Mouse (Mus musculus) adrenal gland, postnatal 25 days (tissue): ENCODE data around the gene Arfgap3. TPM values are rescaled to one million over a fixed set of nuclear protein-coding genes. Genes with fewer than 3 reads are reported as not detected.
"Not testable (repeated sequence)": the region's sequence is repeated elsewhere in the genome, so short reads cannot be mapped to it uniquely, and the experiment has no call there.

Source experiments
- DNase-seq: peaks from one replicate; pipeline ENCODE4 v3.0.0; 2021; ENCODE audit warnings: mixed read lengths
- long read RNA-seq: library from polyadenylated mRNA; stranded (forward); transcript quantifications from one replicate; pipeline ENCODE4 v2.0.0, GENCODE M21; 2021
- total RNA-seq: library from RNA; stranded (reverse); gene quantifications from 2 replicates; pipeline ENCODE4 v1.2.3, GENCODE M21; 2021

Gene Arfgap3
- 25.0 and 29.6 TPM in 2 replicates for total RNA-seq
- long read RNA-seq, transcript Arfgap3-201 (16 exons, 2,619 nt): major isoform, 6 of 24 reads
- long read RNA-seq, partial matches to known transcripts: 3 of 24 reads
- long read RNA-seq, other reads (novel, unspliced or antisense): 13 of 24 reads

GRCm38 (mm10) chr15:83349954-83350711 is at the start of gene Arfgap3:
Gene Arfgap3 (minus strand): TSS chr15:83350247.
- DNase-seq: peak; percentile 96

DNA sequence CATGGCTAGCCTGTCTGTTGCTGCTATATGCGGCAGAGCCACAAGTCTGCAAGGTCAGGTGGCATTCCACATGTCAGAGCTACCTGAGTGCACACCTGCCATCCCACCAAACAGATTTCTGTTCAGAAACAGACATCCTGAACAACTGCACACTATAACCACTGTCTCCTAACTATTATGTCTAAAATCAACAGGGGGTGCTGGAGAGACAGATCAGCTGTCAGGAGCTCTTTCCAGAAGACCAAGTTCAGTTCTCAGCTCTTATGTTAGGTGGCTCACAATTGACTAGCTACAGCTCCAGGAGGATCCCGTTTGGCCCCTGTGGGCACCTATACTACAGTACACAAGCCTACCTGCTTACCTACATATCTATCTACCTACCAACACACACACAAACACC is 42.7 kb upstream of the Arfgap3 start:
- DNase-seq: no peak

DNA sequence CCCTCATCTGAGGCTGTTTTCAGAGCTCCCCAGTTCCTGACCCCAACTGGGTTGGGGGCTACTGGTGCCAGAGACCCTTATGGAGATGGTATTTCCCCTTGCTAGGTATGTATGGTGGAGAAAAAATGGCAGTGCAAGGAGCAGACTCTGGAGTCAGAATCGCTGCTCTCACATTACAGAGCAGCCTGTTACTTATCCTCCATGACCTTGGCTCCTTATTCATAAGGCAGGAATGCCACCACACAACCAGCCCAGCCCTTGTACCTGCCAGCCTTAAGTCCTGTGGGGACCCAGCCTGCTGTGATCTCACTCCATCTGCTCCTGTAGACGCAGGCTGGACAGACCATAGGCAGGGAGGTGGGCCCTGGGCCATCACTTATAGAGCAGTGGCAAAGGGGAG is 37.9 kb upstream of the Arfgap3 start:
- no peak for DNase-seq

DNA sequence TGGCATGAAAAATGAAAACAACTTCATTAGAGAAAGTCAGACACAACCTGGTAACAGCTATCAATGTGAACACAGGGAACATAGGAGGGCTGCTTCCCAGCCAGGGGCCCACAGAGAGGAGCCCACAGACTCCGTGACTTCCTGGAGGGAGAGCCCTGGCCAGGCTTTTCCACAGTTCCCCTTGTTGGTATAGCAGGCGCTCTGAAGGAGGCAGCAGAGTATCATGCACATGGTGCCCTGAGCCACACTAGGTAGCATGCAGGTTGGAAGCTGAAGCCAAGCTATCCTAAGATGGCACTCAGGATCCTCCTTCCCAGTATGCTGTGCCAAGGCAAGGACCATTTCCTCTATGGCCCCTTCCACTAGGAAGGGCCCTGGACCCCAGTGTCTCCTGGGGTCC is 33.6 kb upstream of the Arfgap3 start:
- DNase-seq: no peak

GRCm38 (mm10) chr15:83383136-83383535 is 33.1 kb upstream of the Arfgap3 start:
- no peak for DNase-seq

DNA sequence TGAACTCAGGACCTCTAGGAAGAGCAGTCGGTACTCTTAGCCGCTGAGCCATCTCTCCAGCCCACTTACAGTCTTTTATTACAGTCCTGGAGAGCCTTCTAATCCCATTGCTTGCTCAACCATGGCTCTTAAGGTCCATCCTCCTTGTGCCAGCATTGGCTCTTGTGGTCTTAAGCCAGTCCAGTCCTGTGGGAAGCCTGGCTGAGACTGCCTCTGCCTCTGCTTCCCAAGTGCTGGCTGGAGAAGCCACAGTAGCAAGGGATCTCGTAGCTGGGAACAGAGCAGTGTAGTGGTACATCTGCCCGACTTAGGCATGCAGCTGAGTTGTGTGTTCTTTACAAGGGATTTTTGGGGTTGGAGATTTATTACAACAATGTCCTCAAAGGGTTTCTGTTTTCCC is 32.4 kb upstream of the Arfgap3 start:
- DNase-seq: no peak

GRCm38 (mm10) chr15:83377153-83377552 is 27.1 kb upstream of the Arfgap3 start:
- DNase-seq: no peak

DNA sequence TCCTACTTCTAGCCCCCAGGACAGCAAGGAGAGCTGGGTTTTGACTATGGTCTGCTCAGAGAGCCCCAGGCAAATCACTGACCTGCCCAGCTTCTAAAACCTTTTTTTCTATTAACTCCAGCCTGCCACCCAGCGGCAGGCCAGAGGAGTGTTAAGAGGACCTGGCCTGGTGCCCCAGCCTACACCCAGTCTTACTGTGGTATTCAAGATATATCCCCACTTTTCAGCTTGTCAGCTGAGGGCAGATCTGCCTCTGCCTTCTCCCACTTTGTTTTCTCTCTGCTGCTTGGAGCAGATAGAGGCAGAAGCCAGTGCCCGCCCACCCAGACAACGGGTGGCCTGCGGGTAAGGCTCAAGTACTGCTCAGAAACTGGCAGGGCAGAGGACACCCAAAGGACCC is 25.1 kb upstream of the Arfgap3 start:
- peak; percentile 66 for DNase-seq

GRCm38 (mm10) chr15:83374076-83374475 is 24.0 kb upstream of the Arfgap3 start:
- DNase-seq: no peak

DNA sequence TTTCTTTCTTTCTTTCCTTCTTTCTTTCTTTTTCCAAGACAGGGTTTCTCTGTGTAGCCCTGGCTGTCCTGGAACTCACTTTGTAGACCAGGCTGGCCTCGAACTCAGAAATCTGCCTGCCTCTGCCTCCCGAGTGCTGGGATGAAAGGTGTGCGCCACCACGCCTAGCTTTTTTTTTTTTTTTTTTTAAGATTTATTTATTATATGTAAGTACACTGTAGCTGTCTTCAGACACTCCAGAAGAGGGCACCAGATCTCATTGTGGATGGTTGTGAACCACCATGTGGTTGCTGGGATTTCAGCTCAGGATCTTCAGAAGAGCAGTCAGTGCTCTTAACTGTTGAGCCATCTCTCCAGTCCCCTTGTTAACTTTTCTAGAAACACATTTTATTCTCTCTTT is 18.7 kb upstream of the Arfgap3 start:
- DNase-seq: not testable (repeated sequence)

- DNase-seq: no peak
Measured at GRCm38 (mm10) chr15:83368261-83368660, 18.2 kb upstream of the Arfgap3 start.

- peak; percentile 78 for DNase-seq
Measured at GRCm38 (mm10) chr15:83366933-83367552, 17.0 kb upstream of the Arfgap3 start.

- DNase-seq: no peak
Measured at GRCm38 (mm10) chr15:83365697-83366096, 15.7 kb upstream of the Arfgap3 start.

DNA sequence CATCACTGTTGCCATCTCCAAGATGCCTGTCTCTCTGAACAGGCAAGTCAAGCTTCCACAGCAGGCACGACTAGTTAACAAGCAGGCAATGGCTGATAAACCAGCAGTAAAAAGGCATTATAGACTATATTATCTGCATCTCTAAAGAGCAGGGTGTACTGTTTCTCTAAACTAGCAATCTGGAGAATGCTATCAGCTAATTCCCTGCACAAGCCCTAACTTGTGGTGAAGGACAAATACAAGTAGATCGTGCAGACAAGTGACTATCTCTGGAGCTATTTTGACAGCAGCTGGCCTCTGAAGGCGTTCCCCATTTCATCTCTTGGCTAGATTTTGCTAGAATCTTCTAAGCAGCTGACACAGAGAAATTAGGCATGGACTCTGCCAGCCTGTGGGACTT is 14.1 kb upstream of the Arfgap3 start:
- no peak for DNase-seq

GRCm38 (mm10) chr15:83362813-83363212 is 12.8 kb upstream of the Arfgap3 start:
- DNase-seq: not testable (repeated sequence)

DNA sequence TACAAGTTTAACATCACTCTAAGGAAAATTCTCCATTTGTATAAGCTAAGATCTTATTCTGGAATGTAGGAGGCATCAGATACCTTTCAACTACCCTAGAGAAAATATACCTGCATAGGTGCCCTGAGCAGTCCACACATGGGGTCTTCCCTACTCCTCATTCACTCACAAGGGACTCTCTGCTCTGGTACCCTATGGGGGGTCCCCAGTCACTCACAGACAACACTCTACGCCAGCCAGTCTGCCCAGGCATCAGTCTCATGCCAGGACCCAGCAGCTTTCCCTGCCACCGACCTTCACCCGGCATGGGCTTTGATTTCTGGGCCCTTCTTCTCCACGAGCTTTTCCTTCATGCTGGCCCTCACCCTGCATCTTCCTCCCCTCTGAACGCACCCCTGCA is 10.9 kb upstream of the Arfgap3 start:
- not testable (repeated sequence) for DNase-seq

- DNase-seq: no peak
Measured at GRCm38 (mm10) chr15:83360140-83360539, 10.1 kb upstream of the Arfgap3 start.

GRCm38 (mm10) chr15:83358476-83358875 is 8.4 kb upstream of the Arfgap3 start:
- no peak for DNase-seq

DNA sequence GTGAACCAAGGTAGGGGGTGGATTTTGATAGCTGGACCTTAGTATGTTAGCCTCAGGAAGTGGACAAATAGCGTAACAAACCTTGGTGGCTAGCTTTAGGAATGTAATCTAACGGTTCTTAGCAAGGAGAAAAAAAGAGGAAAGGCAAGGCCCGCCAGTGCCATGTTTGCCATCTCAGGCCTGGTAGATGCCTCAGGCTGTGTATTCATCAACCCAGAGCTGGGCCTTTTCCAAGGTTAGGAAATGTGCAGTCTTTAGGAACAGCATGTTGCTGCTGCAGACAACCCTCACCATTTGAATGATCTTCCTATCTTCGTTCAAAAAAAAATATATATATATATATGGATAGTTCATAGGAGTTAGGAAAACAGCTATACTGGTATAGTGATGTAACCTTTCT is 1.5 kb upstream of the Arfgap3 start:
- DNase-seq: no peak

GRCm38 (mm10) chr15:83350859-83351258 is 812 bp upstream of the Arfgap3 start:
- no peak for DNase-seq

GRCm38 (mm10) chr15:83349225-83349953 is 658 bp downstream of the Arfgap3 start:
- DNase-seq: no peak

- no peak for DNase-seq
Measured at GRCm38 (mm10) chr15:83348747-83349146, 1.3 kb downstream of the Arfgap3 start.
